Mouse (Mus musculus): Measurements from ENCODE around the gene Nelfe. TPM values are rescaled to one million over a fixed set of nuclear protein-coding genes. Genes with fewer than 3 reads are reported as not detected.
"Not testable (repeated sequence)": the region's sequence is repeated elsewhere in the genome, so short reads cannot be mapped to it uniquely, and the experiment has no call there.

The Nelfe gene
- 119 and 126 TPM in 2 replicates for polyA plus RNA-seq (2015; fragmentation: Nextera tagmentation; extraction: Ambion mirVana)

DNA sequence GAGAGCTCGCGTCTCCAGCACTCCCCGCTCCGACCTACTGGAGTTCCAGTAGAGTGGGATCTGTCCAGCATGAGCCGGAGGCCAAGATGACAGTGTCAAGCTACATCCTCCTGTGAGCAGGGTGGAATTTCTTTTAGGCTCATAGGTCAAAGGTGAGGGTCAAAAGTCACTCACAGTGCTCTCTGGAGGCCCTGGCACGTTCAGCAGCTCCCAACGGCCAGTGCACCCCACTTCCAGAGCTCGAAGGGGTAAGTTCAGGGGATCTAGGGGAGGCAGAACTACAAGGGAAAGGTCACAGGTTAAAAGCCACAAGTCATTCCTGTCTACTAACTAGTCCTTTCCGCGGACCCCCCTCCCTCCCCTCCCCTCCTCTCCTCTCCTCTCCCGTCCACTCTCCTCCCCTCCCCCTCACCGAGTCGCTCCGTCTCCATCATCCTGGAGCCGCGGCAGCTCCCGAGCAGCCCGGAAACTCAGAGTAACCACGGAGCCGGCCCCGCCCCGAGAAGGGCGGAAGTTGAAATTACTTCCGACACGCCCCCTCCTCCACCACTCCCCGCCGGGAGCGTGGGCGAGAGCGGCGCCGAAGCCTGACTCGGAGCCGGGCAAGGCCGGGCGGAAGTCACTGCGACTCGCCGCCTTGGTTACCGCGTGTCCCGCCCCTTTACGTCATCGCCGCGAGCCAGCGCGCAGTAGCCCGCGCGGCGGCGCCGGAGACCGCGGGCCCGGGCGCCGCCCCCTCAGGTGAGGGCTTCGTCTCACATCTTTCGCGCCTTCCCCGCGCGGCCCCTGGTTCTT, at the start of gene Nelfe, which contains the start of gene Skiv2l:
TSS of gene Nelfe (plus strand) at position 670 of the 795 bp plus-strand sequence.
TSS of gene Skiv2l (minus strand) at position 489 of the 795 bp plus-strand sequence.
- no peaks in the 10 kb centered on the region for H3K27me3 ChIP-seq
- no peaks in the 10 kb centered on the region for H3K9me3 ChIP-seq
- H3K4me3 ChIP-seq = peak within 1 kb of the TSS; percentile 98
- peaks cover 25% of the 10 kb centered on the region for H3K4me1 ChIP-seq
- H3K4me2 ChIP-seq = peak within 1 kb of the TSS; percentile 72
- under 1% methylated on average over 63 of the region's 65 CpGs for WGBS
- peaks cover 62% of the 10 kb centered on the region for H3K36me3 ChIP-seq
- peak within 1 kb of the TSS; percentile 57; the same call in 1 of the 2 replicates for H3K27ac ChIP-seq
- H3K9ac ChIP-seq = peak within 1 kb of the TSS; percentile 94
- ATAC-seq (ENCODE audit: insufficient number of reproducible peaks, insufficient read depth, low FRiP score, low TSS enrichment, low read depth) = peak; percentile 95

DNA sequence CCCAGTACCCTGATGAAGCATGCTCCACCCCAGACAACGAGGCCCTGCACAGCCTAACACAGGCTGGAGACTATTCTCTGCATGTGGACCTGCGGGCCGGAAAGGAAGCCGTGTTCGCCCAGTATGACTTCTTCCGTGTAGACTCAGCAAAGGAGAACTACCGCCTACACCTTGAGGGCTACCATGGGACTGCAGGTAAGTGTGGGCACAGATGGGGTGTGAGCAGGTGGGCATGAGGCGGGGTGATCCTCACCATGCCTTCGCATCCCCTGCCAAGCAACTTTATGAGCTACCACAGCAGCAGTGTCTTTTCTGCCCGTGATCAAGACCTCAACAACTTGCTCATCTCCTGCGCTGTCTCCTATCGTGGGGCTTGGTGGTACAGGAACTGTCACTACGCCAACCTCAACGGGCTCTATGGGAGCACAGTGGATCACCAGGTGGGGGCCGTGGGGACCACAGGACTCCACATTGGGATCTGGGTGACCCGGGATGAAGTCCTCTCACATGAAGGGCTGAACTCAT, 49.3 kb upstream of the Nelfe start:
- not testable (repeated sequence) for H3K4me2 ChIP-seq; H3K27ac ChIP-seq; H3K4me1 ChIP-seq; H3K9me3 ChIP-seq; H3K27me3 ChIP-seq; H3K36me3 ChIP-seq; H3K9ac ChIP-seq; ATAC-seq (ENCODE audit: insufficient number of reproducible peaks, insufficient read depth, low FRiP score, low TSS enrichment, low read depth); H3K4me3 ChIP-seq
- WGBS = 95% methylated on average over 16 of the region's 16 CpGs

DNA sequence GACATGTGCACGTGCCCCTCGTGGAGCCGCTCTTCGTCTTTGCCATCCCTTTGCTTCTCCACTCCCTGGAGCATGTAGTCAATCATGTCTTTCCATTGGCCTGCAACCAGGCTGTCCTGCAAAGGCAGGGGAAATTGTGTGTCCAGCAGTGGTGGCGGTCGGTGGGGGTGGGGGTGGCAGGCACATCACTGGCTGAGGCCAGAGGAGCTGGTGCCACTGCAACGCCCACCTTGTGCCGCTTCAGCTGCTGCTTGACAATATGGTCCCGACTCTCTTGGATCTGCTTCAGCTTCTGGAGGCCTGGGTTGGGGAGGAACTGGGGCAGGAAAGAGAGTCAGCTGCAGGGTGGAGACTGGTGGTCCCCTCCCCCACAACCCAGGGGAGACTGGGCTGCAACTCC, 47.4 kb upstream of the Nelfe start:
- H3K4me2 ChIP-seq; H3K9me3 ChIP-seq; ATAC-seq (ENCODE audit: insufficient number of reproducible peaks, insufficient read depth, low FRiP score, low TSS enrichment, low read depth); H3K9ac ChIP-seq; H3K36me3 ChIP-seq; H3K4me3 ChIP-seq; H3K27ac ChIP-seq; H3K27me3 ChIP-seq; H3K4me1 ChIP-seq: not testable (repeated sequence)
- WGBS = 90% methylated on average over 9 of the region's 9 CpGs

DNA sequence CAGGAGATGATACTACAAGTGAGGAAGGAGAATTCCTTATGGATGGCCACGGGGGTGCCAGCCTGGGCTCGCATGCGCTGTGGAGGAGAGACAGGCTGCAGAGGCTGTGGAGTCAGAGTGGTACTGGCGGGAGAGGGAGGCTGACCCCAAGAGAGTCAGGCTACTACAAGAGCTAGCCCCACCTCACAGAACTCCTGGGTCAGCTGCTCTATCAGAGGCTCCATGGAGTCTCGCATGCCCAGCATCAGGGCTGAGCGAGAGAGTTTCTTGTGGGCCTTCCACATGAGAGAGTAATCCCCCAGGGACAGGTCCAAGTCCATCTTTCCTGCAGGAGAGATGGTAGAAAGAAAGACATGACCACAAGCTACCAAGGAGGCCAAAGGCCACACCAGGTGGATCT, 46.8 kb upstream of the Nelfe start:
- WGBS = 97% methylated on average over 6 of the region's 6 CpGs
- H3K4me2 ChIP-seq; ATAC-seq (ENCODE audit: insufficient number of reproducible peaks, insufficient read depth, low FRiP score, low TSS enrichment, low read depth); H3K9me3 ChIP-seq; H3K4me1 ChIP-seq; H3K4me3 ChIP-seq; H3K36me3 ChIP-seq; H3K9ac ChIP-seq; H3K27me3 ChIP-seq; H3K27ac ChIP-seq: not testable (repeated sequence)

DNA sequence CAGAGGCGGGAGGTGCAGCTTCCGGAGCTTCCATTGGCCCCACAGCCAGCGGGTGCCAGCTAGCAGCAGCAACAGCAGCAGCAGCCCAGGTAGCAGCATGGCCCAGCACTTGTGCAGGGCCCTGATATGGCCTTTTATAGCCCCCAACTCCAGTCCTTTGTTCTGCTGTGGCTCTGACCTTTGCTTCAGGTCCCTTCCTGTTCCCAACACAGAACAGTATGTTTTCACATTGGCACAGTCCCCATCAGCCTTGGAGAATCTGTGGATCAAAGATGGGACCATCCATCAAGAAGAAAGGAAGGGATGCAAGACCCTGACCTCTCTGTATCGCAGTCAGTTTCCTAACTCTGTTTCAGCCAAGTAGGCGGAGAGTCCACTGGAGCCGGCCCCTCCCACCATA, 45.9 kb upstream of the Nelfe start, which contains the start of gene Cyp21a1:
TSS of gene Cyp21a1 (minus strand) at position 261 of the 400 bp plus-strand sequence.
- not testable (repeated sequence) for H3K4me3 ChIP-seq; H3K9me3 ChIP-seq; H3K27ac ChIP-seq; H3K9ac ChIP-seq; H3K36me3 ChIP-seq; ATAC-seq (ENCODE audit: insufficient number of reproducible peaks, insufficient read depth, low FRiP score, low TSS enrichment, low read depth); H3K27me3 ChIP-seq; H3K4me1 ChIP-seq; H3K4me2 ChIP-seq
- 91% methylated on average over 6 of the region's 6 CpGs for WGBS

DNA sequence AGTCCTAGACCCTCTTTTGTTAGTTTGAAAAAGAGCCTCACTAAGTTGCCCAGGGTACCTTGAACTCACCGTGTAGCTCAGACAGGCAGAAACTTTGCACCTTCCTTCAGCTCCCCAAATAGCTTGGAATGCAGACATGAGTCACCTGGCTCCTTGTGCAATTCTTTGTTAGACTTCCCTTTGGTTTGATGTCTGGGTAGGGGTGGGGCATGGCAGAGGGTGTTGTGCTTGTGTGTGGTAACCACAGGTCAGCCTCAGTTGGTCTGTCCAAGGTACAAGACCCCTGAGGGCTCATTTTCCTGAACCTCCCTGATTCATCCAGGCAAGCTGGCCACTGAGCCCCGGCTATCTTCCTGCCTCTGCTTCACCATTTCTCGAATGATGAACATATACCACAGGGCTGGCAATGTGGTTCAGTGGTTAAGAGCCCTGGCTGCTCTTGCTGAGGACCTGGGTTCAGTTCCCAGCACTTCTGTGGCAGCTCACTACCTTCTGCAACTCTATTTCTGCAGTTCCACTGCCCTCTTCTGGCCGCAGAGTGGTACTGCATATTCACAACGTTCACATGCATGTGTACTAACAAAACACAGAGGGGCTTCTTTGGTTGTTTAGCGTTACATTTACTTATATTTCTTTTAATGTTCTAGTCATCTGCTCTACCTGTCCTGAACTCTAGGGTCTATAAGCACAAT, 45.2 kb upstream of the Nelfe start:
- Histone ChIP-seq H3K4me2 (no peak overlapping the region), H3K4me3 (no peak overlapping the region), H3K27ac (no peak overlapping the region), H3K27me3 (no peaks in the 10 kb centered on the region), H3K36me3 (no peaks in the 10 kb centered on the region), H3K9me3 (peaks cover 3% of the 10 kb centered on the region), H3K9ac (no peak overlapping the region), H3K4me1 (no peaks in the 10 kb centered on the region)
- no peak for ATAC-seq (ENCODE audit: insufficient number of reproducible peaks, insufficient read depth, low FRiP score, low TSS enrichment, low read depth)
- 71% methylated on average over 6 of the region's 6 CpGs for WGBS

DNA sequence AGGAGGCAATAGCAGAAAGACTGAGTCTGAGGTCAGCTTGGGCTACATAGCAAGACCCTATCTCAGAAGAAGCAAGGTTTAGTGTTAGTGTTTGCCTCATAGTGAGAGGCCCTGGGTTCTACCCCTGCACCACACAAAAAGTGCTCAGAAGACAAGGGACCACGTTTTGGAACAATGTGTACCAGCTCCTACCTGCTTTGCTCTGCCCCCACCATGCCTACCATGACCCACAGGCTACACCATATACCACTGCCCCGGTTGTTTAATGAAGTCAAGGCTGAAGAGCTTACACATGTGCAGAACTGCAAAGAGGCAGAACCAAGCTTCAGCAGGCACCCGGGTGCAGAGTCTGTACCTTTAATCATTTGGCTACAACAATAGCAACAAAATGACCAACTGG, 43.0 kb upstream of the Nelfe start:
- no peaks in the 10 kb centered on the region for H3K27me3 ChIP-seq
- 74% methylated on average over 3 of the region's 3 CpGs for WGBS
- H3K36me3 ChIP-seq = no peaks in the 10 kb centered on the region
- peaks cover 3% of the 10 kb centered on the region for H3K9me3 ChIP-seq
- H3K4me2 ChIP-seq = no peak overlapping the region
- no peak overlapping the region for H3K4me3 ChIP-seq
- no peak for ATAC-seq (ENCODE audit: insufficient number of reproducible peaks, insufficient read depth, low FRiP score, low TSS enrichment, low read depth)
- H3K4me1 ChIP-seq = no peaks in the 10 kb centered on the region
- H3K27ac ChIP-seq = no peak overlapping the region
- H3K9ac ChIP-seq = no peak overlapping the region

DNA sequence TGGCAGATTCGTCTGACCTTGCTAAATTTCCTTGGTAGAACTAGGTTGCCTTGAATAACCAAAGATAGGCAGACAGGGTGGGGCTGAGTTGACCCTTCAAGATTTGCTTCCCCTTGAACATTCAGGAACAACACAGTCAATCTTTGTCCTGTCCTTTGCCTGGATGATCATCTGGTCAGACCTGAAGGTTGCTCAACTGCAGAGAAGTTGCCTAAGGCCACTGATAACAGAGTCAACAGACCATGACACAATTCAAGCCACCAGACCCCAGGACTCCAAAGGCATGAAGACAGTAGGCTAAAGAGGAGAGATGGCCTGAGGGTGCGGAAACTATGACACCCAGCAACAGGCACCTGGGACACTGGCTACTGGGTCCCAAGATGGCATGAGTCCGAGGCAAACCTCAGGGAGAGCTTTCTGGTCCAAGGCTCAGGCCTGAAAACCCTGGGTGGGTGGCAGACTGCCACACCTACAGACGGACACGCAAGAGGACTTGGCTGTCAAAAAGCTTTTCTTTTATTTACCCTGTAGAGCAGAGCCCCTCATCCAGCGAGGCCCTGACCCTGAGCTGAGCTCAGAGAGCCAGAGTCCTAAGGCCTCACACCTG, 41.5 kb upstream of the Nelfe start:
- H3K27ac ChIP-seq = no peak overlapping the region

DNA sequence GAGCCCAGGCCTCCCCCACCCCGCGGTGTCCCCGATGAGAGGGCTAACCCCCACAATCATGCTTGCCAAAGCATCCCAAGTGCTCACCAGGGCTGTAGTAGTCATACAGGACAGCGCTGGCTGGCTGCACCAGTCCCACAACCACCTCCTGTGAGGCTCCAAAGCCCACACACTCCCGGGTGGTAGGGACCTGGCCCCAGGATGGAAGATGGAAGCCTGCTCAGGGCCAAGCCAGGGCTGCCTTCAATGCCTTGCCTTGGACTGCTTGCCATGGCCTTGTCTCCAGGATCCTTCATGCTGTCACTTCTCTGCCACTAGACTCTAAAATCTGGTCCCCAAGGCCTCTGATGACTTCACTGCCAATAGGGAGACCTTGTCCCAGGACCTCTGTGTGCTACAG, 39.8 kb upstream of the Nelfe start:
- H3K4me2 ChIP-seq; H3K9ac ChIP-seq; H3K9me3 ChIP-seq; H3K27ac ChIP-seq; H3K27me3 ChIP-seq; H3K36me3 ChIP-seq; H3K4me3 ChIP-seq; ATAC-seq (ENCODE audit: insufficient number of reproducible peaks, insufficient read depth, low FRiP score, low TSS enrichment, low read depth); H3K4me1 ChIP-seq: not testable (repeated sequence)
- 76% methylated on average over 5 of the region's 5 CpGs for WGBS

More for the DNA sequence above, 41.5 kb upstream of the Nelfe start:
- no peaks in the 10 kb centered on the region for H3K36me3 ChIP-seq
- no peaks in the 10 kb centered on the region for H3K4me1 ChIP-seq
- no peak overlapping the region for H3K4me3 ChIP-seq
- ATAC-seq (ENCODE audit: insufficient number of reproducible peaks, insufficient read depth, low FRiP score, low TSS enrichment, low read depth) = no peak
- H3K9ac ChIP-seq = no peak overlapping the region
- peaks cover 3% of the 10 kb centered on the region for H3K9me3 ChIP-seq
- 80% methylated on average over 6 of the region's 6 CpGs for WGBS
- no peak overlapping the region for H3K4me2 ChIP-seq
- no peaks in the 10 kb centered on the region for H3K27me3 ChIP-seq

DNA sequence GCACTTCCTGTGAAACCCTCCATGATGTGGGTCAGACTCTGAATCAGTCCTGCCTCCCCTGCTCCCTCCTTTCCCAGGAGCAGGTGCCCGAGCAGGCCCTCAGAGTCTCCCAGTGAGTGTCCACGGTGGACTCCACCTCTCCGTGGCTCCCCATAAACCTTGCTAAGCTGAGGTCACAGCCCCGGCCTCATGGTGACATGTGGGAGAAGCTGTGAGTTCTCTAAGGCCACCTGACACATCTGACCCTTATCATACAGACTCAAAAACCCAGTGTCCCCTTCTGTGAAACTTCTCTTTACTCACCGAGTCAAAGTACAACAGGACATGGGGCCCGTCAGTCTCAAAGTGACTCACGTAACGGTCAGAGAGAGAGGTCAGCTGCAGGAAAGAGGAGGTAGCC, 39.4 kb upstream of the Nelfe start:
- H3K4me1 ChIP-seq; ATAC-seq (ENCODE audit: insufficient number of reproducible peaks, insufficient read depth, low FRiP score, low TSS enrichment, low read depth); H3K9me3 ChIP-seq; H3K27ac ChIP-seq; H3K9ac ChIP-seq; H3K36me3 ChIP-seq; H3K27me3 ChIP-seq; H3K4me2 ChIP-seq; H3K4me3 ChIP-seq: not testable (repeated sequence)
- WGBS = 75% methylated on average over 8 of the region's 8 CpGs

DNA sequence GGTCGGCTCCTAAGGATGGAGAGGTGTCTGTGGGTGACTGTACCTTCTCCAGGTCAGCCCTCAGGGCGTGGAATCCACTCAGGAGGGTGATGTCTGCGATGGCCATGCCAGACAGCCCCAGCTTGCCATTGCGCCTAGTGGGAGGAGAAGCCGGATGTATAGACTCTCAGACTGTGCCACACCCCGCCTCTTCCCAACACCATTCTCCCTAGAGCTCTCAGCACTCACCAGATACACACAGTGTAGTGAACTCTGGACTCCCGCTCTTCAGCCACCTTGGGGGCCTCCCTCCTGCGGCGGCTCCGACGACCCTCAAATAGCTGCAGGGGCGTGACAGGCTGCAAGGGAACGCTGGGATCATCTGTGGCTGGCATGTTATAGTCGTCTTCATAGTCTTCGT, 38.9 kb upstream of the Nelfe start:
- Histone ChIP-seq H3K4me3 (no peak overlapping the region), H3K9me3 (no peaks in the 10 kb centered on the region), H3K27ac (no peak overlapping the region), H3K4me1 (no peaks in the 10 kb centered on the region), H3K36me3 (no peaks in the 10 kb centered on the region), H3K9ac (no peak overlapping the region), H3K27me3 (no peaks in the 10 kb centered on the region), H3K4me2 (no peak overlapping the region)
- 75% methylated on average over 15 of the region's 15 CpGs for WGBS
- no peak for ATAC-seq (ENCODE audit: insufficient number of reproducible peaks, insufficient read depth, low FRiP score, low TSS enrichment, low read depth)

Measured in embryonic facial prominence, embryonic 13.5 days (tissue).